In genomic region chr6:82756216-82756615, GRCm38 (mm10) we compare ENCODE assay signal across 15 mouse cellular contexts. TPM values are rescaled to one million over a fixed set of nuclear protein-coding genes. Genes with fewer than 3 reads are reported as not detected.
DNase-seq lines count a peak whose midpoint lies in the region; ATAC-seq and TF ChIP-seq lines count a peak whose summit lies in the region.
"Had no signal": no experiment of that assay in that cellular context is flagged by ENCODE, and none has a peak within 500 bp of the region (broad histone marks: within the 10 kb centered on the region; RNA-seq: fewer than 3 reads in every experiment).

No protein-coding gene starts in this region.

- peak overlapping the region; percentile 58 for H3K27ac ChIP-seq in embryonic fibroblast, embryonic 13.5 days (ENCODE audit: insufficient read depth, low read length)
- H3K27ac ChIP-seq in heart, postnatal 0 days (ENCODE audit: low read depth), result peak overlapping the region; percentile 77
- H3K27ac ChIP-seq in forebrain, embryonic 10.5 days, result no peak overlapping the region
- H3K27ac ChIP-seq in forebrain, embryonic 11.5 days (ENCODE audit: low read depth, low read length), result no peak overlapping the region
- H3K27ac ChIP-seq: embryonic facial prominence, embryonic 13.5 days; layer of hippocampus, adult 2 months; limb, embryonic 10.5 days had no signal

- no peak overlapping the region for H3K4me3 ChIP-seq in embryonic fibroblast, embryonic 13.5 days (ENCODE audit: insufficient read depth, low read length)
- no peak overlapping the region for H3K4me3 ChIP-seq in heart, postnatal 0 days (ENCODE audit: low read depth, low read length)
- H3K4me3 ChIP-seq in forebrain, embryonic 10.5 days, result no peak overlapping the region
- no peak overlapping the region for H3K4me3 ChIP-seq in forebrain, embryonic 11.5 days (ENCODE audit: low read depth, low read length)
- H3K4me3 ChIP-seq: embryonic facial prominence, embryonic 13.5 days; layer of hippocampus, adult 2 months; limb, embryonic 10.5 days had no signal

- no peaks in the 10 kb centered on the region for H3K27me3 ChIP-seq in heart, postnatal 0 days (ENCODE audit: control insufficient read depth, insufficient read depth, low read length)
- H3K27me3 ChIP-seq in forebrain, embryonic 10.5 days (ENCODE audit: poor library complexity, severe bottlenecking), result no peaks in the 10 kb centered on the region
- no peaks in the 10 kb centered on the region for H3K27me3 ChIP-seq in forebrain, embryonic 11.5 days (ENCODE audit: control insufficient read depth, insufficient read depth, low read length)
- H3K27me3 ChIP-seq: embryonic facial prominence, embryonic 13.5 days had no signal

- no peak for TF ChIP-seq EP300 in heart, postnatal 0 days (IDR thresholded peaks at IDR 0.05; ENCODE audit: low read depth)

- no peak overlapping the region for H3K9ac ChIP-seq in heart, postnatal 0 days (replicated peaks; ENCODE audit: low read depth, low read length)
- no peak overlapping the region for H3K9ac ChIP-seq in forebrain, embryonic 11.5 days (ENCODE audit: low read length)
- H3K9ac ChIP-seq: embryonic facial prominence, embryonic 13.5 days had no signal

- peaks cover 15% of the 10 kb centered on the region for H3K4me1 ChIP-seq in embryonic fibroblast, embryonic 13.5 days (ENCODE audit: control insufficient read depth, insufficient read depth, low read length)
- peaks cover 49% of the 10 kb centered on the region for H3K4me1 ChIP-seq in heart, postnatal 0 days (ENCODE audit: control insufficient read depth, insufficient read depth)
- peaks cover 4% of the 10 kb centered on the region; the same call in 1 of the 2 replicates for H3K4me1 ChIP-seq in forebrain, embryonic 10.5 days
- H3K4me1 ChIP-seq in forebrain, embryonic 11.5 days (replicated peaks; ENCODE audit: control insufficient read depth, insufficient read depth, low read length), result no peaks in the 10 kb centered on the region
- H3K4me1 ChIP-seq: limb, embryonic 10.5 days had no signal

- no peak for ATAC-seq in heart, postnatal 0 days (ENCODE audit: insufficient read depth, low read depth)
- no peak for ATAC-seq in forebrain, embryonic 11.5 days (replicated peaks; ENCODE audit: low FRiP score)
- ATAC-seq: forebrain, embryonic 16.5 days had no signal

- peak; percentile 70 for DNase-seq in adrenal gland, adult 8-10 months
- DNase-seq in adrenal gland, adult 18-20 months (ENCODE audit: low spot score in 2 of 2), result no peak
- peak; percentile 98 for DNase-seq in 3T3-L1 (ENCODE audit: low read depth, low spot score)
- DNase-seq in heart, postnatal 0 days (ENCODE audit: low spot score), result no peak
- no peak for DNase-seq in forebrain, embryonic 10.5 days (ENCODE audit: extremely low spot score, low spot score)
- no peak for DNase-seq in layer of hippocampus, adult 11-12 months (ENCODE audit: low spot score)
- no peak for DNase-seq in forebrain, embryonic 11.5 days (ENCODE audit: low spot score)
- DNase-seq: B cell, adult 2 months; kidney, adult 9 months; spleen, adult 18-20 months had no signal

- TF ChIP-seq CTCF in embryonic fibroblast, embryonic 13.5 days (IDR thresholded peaks at IDR 0.05; ENCODE audit: borderline replicate concordance, insufficient read depth, low read length), result no peak
- TF ChIP-seq CTCF in heart, postnatal 0 days (IDR thresholded peaks at IDR 0.05; ENCODE audit: low read depth), result no peak

- H3K9me3 ChIP-seq in heart, postnatal 0 days (replicated peaks; ENCODE audit: control insufficient read depth, low read length), result no peaks in the 10 kb centered on the region
- H3K9me3 ChIP-seq in forebrain, embryonic 10.5 days, result no peaks in the 10 kb centered on the region
- no peaks in the 10 kb centered on the region for H3K9me3 ChIP-seq in forebrain, embryonic 11.5 days (ENCODE audit: control insufficient read depth, low read length)
- H3K9me3 ChIP-seq: embryonic facial prominence, embryonic 13.5 days; limb, embryonic 10.5 days had no signal

- 44% methylated on average over 7 of the region's 7 CpGs for WGBS in heart, postnatal 0 days
- 98% methylated on average over 7 of the region's 7 CpGs for WGBS in forebrain, embryonic 10.5 days
- WGBS in forebrain, embryonic 11.5 days, result 93% methylated on average over 7 of the region's 7 CpGs

- H3K36me3 ChIP-seq in heart, postnatal 0 days (replicated peaks; ENCODE audit: control insufficient read depth, insufficient read depth, low read length), result 0 out of 2 replicates have a peak, but pooled peaks cover 5% of the 10 kb centered on the region
- peaks cover 88% of the 10 kb centered on the region for H3K36me3 ChIP-seq in forebrain, embryonic 10.5 days (replicated peaks)
- H3K36me3 ChIP-seq in forebrain, embryonic 11.5 days (ENCODE audit: control insufficient read depth, insufficient read depth, low read length), result no peaks in the 10 kb centered on the region; the same call in 1 of the 2 replicates

- H3K4me2 ChIP-seq in heart, postnatal 0 days (ENCODE audit: low read depth, low read length), result no peak overlapping the region
- no peak overlapping the region for H3K4me2 ChIP-seq in forebrain, embryonic 11.5 days (ENCODE audit: low read depth, low read length, severe bottlenecking)
- H3K4me2 ChIP-seq: embryonic facial prominence, embryonic 13.5 days had no signal

- TF ChIP-seq POLR2A in embryonic fibroblast, embryonic 13.5 days (IDR thresholded peaks at IDR 0.05; ENCODE audit: low read depth, low read length), result no peak

RNA-seq across cellular contexts. Expression of gene Hk2, which starts 18.0 kb away (rescaled TPM):
- total RNA-seq in adrenal gland, adult 8-10 months (2022), result 10 to 100 TPM; 16.3 to 73.4 (median 57.0) TPM
- total RNA-seq in adrenal gland, adult 18-20 months (2021), result 100 to 1,000 TPM; 143 to 231 TPM
- 26.2 and 30.8 TPM in 2 replicates for polyA plus RNA-seq in embryonic fibroblast, embryonic 13.5 days (2011; ENCODE audit: insufficient read length, low read depth, missing spikeins)
- total RNA-seq in heart, postnatal 0 days (2014; rRNA removed; ENCODE audit: low replicate concordance), result 39.7 and 50.9 TPM in 2 replicates
- 29.2 and 29.7 TPM in 2 replicates for polyA plus RNA-seq in heart, postnatal 0 days (2015; fragmentation: Nextera tagmentation; extraction: Ambion mirVana)
- polyA plus RNA-seq in forebrain, embryonic 10.5 days (2016; fragmentation: Nextera tagmentation; extraction: Ambion mirVana), result 36.1 and 39.0 TPM in 2 replicates
- polyA plus RNA-seq in forebrain, embryonic 11.5 days (2014; fragmentation: Nextera tagmentation; extraction: Ambion mirVana), result 21.7 and 23.1 TPM in 2 replicates

RNA-seq across cellular contexts. Expression of gene Pole4, which starts 51.1 kb away (rescaled TPM):
- total RNA-seq in adrenal gland, adult 8-10 months (2022), result 10 to 100 TPM; 27.4 to 40.4 (median 32.5) TPM
- total RNA-seq in adrenal gland, adult 18-20 months (2021), result 10 to 100 TPM; 35.4 to 42.4 TPM
- polyA plus RNA-seq in embryonic fibroblast, embryonic 13.5 days (2011; ENCODE audit: insufficient read length, low read depth, missing spikeins), result 54.9 and 75.0 TPM in 2 replicates
- 26.8 and 59.9 TPM in 2 replicates for total RNA-seq in heart, postnatal 0 days (2014; rRNA removed; ENCODE audit: low replicate concordance)
- 65.8 and 71.8 TPM in 2 replicates for polyA plus RNA-seq in heart, postnatal 0 days (2015; fragmentation: Nextera tagmentation; extraction: Ambion mirVana)
- polyA plus RNA-seq in forebrain, embryonic 10.5 days (2016; fragmentation: Nextera tagmentation; extraction: Ambion mirVana), result 92.5 and 99.7 TPM in 2 replicates
- polyA plus RNA-seq in forebrain, embryonic 11.5 days (2014; fragmentation: Nextera tagmentation; extraction: Ambion mirVana), result 97.8 and 101 TPM in 2 replicates

Comparison
In these comparisons a context has a peak if more than half of its experiments do, and no peak if none do; other contexts are left out.
1. DNase-seq: peak in adrenal gland, adult 8-10 months (single experiment) and 3T3-L1 (single experiment); none in adrenal gland, adult 18-20 months (0 of 2), heart, postnatal 0 days (single experiment), forebrain, embryonic 10.5 days (single experiment), layer of hippocampus, adult 11-12 months (single experiment) and forebrain, embryonic 11.5 days (single experiment).
2. H3K27ac ChIP-seq: peak in embryonic fibroblast, embryonic 13.5 days (single experiment) and heart, postnatal 0 days (single experiment); none in forebrain, embryonic 10.5 days (single experiment) and forebrain, embryonic 11.5 days (single experiment).